Mouse (Mus musculus): ENCODE measurements around the gene St6galnac3.

The St6galnac3 gene

GRCm38 (mm10) chr3:153733364-153734159 lies 8.6 kb upstream of the St6galnac3 start:
- DNase-seq (ENCODE audit: low spot score in 2 of 2): no peak

DNA sequence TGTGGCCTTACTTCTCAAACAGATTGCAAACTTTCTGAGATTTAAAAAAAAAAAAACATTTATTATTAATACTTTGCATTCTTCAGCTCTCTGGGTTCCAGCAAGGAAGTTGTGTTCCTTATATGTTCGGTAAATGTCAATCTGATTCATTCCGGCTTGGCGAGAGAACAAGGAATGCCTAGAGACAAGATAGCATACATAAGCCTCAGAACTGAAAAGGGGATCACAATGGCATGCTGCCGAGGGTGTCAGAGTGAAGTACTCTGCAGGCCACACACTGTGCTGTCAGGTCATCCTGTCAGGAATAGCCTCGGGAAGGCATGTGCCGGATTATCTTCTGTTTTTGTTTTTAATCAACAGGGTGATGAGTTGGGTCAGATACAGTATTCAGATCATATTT lies 7.8 kb upstream of the St6galnac3 start:
- DNase-seq (ENCODE audit: low spot score in 2 of 2): no peak

DNA sequence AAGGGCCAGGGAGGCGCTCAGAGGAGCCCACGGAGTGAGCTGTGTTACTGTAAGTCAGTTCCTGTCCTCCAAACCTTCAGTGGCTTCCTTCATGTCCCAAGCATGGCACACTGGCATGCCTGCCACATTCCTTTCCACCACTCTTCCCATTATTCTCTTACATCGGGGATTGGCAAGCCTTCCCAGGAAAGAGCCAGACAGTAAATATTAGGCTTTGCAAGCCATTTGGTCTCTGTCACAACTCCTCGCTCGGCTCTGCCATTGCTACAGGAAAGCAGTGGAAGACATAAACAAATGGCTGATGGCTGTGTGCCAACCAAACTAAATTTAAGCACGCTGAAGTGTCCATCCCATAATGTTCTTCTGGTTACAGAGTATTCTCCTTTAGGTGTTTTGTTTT lies 7.1 kb upstream of the St6galnac3 start:
- no peak for DNase-seq (ENCODE audit: low spot score in 2 of 2)

GRCm38 (mm10) chr3:153728577-153728976 lies 3.6 kb upstream of the St6galnac3 start:
- no peak for DNase-seq (ENCODE audit: low spot score in 2 of 2)

DNA sequence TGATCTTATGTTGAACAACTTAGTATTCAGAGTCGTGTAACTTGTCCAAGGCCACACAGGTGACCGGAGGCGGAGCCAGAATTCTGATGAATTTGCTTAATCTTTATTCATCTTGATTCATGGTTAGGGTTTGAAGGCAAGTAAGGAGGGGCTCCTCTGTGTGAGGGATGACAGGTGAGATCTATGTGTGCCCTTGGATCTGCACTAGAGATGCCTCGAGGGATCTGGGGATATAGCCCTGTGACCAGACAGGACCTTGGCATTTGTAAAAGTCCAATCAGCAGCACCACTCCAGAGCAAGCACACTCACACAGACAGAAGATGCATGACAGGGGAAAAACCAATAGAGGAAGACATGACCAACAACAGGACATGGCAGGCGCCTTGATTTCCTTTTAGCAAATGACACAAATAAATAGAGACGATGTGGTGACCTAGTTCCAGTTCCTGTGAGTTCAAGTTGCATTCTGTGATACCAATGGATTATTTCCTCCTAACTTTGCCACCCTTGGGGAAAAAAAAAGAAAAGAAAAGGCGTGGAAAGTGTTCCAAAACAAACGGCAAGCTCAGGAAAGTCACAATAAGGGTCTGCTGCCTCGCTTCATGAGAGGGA lies 1.4 kb downstream of the St6galnac3 start:
- DNase-seq (ENCODE audit: low spot score in 2 of 2): no peak

GRCm38 (mm10) chr3:153721525-153721924 lies 3.4 kb downstream of the St6galnac3 start:
- DNase-seq (ENCODE audit: low spot score in 2 of 2): no peak

DNA sequence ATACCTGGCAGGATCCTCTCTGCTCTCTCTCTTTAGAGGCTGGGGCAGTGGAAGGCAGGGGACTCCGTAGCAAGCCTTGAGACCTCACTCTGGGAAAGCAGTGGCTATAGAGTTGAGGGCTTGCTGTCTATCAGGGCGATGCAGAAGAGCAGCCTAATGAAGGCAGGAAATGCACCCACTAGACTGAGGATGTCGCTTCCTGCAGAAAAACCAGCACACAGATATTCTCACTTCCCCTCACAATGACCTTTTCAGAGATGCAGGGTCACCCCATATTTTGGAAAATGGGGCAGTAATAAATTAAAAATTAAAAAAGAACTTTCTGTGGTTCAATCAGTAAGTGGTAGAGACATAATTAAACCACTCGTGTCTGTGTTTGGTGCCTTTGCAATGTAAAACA lies 4.1 kb downstream of the St6galnac3 start:
- DNase-seq (ENCODE audit: low spot score in 2 of 2): no peak

DNA sequence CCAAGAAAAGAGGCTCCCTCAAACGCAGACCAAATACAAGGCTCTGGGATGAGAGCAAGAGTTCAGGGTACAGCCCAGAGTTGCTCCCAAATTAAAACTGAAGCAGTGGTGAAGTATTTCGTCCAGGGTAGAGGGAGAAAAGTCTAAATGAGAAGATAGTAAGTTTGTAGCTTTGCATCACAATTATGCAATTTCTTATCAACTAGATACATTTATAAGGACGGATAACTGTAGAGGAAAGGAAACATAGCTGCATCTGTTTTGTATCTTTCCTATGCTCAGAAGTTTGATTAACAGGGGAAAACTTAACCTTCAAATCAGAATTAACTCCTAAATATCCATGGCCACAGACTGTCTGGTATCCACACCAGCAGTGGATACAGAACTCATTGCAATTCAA lies 4.7 kb downstream of the St6galnac3 start:
- no peak for DNase-seq (ENCODE audit: low spot score in 2 of 2)

DNA sequence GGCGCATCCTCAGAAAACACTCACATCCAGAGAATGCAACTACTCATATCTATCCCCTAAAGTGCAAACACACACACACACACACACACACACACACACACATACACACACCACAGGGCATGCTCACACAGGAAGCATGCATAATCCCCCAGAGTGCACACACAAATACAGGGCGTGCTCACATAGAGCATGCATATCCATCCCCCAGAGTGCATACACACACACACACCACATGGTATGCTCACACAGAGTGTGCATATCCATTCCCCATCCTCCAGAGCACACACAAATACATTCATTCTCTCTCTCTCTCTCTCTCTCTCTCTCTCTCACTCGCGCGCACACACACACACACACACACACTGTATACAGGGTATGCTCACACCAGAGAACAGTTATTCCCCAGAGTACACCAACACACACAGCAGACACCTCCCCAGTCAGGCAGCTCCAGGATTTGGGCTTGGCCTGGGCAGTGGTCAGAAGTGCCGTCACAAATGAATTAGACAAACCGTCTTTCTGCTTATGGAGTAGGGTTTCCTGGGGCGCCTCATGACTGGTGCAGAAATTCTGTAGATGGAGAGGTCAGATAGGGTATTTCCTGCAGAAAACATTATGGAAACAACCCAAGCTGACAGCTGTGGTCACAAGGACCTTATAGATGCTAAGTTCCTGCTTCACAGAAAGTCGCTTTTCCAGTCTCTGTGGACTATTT lies 5.6 kb downstream of the St6galnac3 start:
- no peak for DNase-seq (ENCODE audit: low spot score in 2 of 2)

DNA sequence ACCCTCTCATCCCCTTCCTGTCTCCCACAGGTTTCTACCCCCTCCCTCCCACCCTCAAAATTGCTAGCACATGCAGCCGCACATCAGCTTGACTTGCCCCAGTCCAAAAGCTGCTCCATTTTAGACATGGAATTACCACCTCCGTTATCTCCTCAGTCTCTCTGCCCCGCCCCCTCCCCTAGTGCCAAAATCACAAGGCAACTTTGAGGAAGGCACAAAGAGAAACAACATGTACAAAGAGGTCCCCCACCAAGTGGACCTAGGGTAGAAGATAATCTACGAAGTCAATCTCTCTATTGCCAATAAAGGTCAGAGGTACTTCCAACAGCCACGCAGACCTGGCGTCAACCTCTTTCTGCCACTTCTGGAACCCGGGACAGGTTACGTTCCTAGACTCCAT lies 6.2 kb downstream of the St6galnac3 start:
- DNase-seq (ENCODE audit: low spot score in 2 of 2): no peak

DNA sequence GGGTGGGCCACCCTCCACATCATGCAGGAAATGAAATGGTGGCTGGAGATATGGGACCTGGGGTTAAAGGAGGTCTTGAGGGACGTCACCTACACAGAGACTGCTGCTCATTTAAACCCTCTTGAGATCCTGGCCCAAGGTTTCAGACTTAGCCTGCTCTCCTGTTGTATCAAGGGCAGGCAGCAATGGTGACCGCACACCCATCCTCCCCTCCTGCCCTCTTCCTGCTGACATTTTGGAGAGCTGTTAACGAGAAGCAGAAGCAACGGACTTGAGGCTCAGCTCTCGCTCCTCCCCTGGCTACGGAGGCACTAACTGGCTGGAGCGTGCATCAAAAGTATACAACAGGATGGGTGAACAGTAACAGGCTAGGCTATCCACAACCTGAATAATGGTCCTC lies 7.2 kb downstream of the St6galnac3 start:
- no peak for DNase-seq (ENCODE audit: low spot score in 2 of 2)

GRCm38 (mm10) chr3:153715646-153716045 lies 9.3 kb downstream of the St6galnac3 start:
- DNase-seq (ENCODE audit: low spot score in 2 of 2): no peak

GRCm38 (mm10) chr3:153710545-153710944 lies 14.4 kb downstream of the St6galnac3 start:
- no peak for DNase-seq (ENCODE audit: low spot score in 2 of 2)

GRCm38 (mm10) chr3:153707687-153708086 lies 17.3 kb downstream of the St6galnac3 start:
- no peak for DNase-seq (ENCODE audit: low spot score in 2 of 2)

DNA sequence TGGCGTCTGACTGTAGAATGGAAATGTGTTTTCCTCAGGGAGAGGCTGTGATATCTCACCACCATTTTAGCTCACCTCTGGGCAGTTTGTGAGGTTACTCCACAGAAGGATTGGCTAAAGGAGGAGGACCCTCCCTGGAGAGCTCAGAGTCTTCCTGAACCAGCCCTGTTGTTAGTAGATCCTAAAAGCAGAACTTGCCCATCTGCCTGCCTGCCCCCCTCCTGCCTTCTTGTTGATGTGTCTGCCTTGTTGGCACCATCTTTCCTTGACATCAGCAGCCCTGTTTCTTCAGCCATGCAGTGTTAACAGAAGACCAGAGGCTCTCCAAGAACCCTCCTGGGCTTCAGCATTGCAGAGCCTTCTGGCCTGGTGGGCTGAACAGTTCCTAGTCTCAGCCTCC lies 18.1 kb downstream of the St6galnac3 start:
- no peak for DNase-seq (ENCODE audit: low spot score in 2 of 2)

GRCm38 (mm10) chr3:153701752-153702740 lies 22.9 kb downstream of the St6galnac3 start:
- no peak for DNase-seq (ENCODE audit: low spot score in 2 of 2)

- no peak for DNase-seq (ENCODE audit: low spot score in 2 of 2)
Measured at GRCm38 (mm10) chr3:153701172-153701571, 23.8 kb downstream of the St6galnac3 start.

DNA sequence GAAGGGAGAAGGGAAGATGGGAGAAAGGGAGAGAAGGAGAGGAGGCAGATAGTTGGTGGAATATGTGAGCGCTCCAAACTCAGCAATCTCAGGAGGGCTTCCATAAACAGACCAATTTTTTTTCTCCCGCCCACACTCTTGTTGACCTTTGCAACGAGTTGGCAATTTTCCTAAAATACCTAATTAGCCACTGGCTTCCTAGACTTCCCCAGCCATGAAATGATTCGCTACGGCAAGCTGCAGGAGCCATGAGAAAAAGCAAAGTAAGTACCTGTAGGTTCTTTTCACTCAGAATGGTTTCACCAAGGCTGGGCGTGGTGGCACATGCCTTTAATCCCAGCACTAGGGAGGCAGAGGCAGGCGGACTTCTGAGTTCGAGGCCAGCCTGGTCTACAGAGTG lies 25.9 kb downstream of the St6galnac3 start:
- DNase-seq (ENCODE audit: low spot score in 2 of 2): no peak

DNA sequence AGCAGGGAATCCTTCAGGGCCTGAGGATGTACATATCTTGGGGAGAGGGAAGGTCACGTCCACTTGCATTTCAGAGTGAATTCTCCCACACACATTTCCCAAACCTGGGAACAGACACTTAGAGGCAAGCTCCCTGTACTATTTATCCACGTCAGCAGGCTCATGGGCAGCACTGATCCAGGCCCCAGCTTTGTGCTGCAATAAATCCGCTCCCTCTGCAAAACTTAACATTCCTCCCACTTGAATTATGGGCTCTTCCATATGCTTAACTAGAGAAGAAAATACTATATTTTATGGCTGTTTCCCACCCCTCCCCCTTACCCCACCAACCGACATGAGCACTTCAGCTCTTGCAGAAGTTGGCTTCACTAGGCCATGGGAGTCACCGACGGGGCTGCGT lies 32.0 kb downstream of the St6galnac3 start:
- DNase-seq (ENCODE audit: low spot score in 2 of 2): no peak

DNA sequence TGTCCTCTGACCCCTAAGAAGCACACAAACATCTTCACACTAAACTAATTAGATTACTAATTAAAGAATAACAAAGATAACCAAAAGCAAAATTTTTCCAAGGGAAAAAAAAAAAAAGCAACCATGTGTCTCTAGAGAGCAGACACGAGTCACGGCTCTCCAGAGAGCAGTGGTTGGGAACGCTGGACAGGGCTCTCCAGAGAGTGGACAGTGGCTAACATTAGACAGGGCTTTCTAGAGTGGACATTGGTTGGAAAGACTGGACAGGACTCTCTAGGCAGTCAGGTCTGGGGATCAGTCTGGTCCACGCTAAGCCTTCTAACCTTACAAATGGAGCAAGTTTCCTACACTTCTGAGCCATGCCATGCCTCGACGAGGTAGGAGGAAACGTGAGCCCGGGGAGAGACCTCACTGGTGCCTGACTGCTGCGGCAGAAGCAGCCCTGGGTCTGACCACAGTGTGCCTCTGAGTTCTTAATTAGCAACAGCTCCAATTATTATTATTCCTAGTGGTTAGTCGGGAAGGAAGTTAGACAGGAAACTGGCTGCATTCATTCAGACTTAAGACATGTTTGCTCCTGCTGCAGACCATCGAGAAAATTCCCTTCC lies 32.7 kb downstream of the St6galnac3 start:
- DNase-seq (ENCODE audit: low spot score in 2 of 2): no peak

- DNase-seq (ENCODE audit: low spot score in 2 of 2): no peak
Measured at GRCm38 (mm10) chr3:153691537-153691936, 33.4 kb downstream of the St6galnac3 start.

All from right cerebral cortex, postnatal 10 days (tissue).